Mouse (Mus musculus) heart, adult 11 months (tissue): ENCODE results near the gene Eif2ak1.

Experiments
- DNase-seq: peaks from one replicate; pipeline ENCODE4 v3.0.0; 2022

Eif2ak1 gene

DNA sequence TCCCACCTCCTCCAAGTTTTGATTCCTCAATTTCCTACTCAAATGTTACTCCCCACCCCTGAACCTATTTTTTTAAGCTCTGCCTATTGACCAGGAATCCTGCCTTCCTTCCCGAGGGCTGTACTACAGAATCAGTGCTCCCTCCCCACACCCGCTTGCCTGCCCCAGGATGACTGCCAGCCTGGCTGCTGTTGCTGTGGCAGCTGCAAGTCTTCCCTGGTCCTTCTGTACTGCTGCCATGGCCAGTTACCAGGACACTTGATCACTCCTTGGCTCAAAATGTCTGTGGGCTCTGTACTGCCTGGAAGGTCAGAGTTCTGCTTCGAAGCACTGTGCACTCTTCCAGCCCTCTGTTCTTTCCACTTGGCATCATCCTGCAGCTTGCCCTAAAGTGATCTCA lies 84.5 kb downstream of the Eif2ak1 start:
- DNase-seq = peak; percentile 94

DNA sequence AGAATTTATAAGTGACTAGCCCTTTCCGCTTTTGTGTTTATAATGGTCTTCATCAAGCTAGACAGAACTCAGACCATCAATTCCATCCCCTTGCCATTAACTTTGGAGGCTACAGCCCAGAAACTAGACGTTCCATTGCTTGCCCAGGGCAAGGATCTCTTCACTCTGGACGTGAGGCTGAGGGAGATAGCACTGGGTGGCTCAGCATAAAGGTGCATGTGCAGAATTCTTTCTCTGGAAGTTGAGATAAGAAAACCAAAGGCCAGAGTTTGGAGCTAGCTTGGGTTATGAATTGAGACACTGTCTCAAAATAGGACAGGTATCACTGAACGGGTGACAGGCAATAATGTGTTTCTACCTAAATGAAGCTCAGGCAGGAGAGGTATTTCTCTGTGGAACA lies 86.2 kb downstream of the Eif2ak1 start:
- DNase-seq = no peak

DNA sequence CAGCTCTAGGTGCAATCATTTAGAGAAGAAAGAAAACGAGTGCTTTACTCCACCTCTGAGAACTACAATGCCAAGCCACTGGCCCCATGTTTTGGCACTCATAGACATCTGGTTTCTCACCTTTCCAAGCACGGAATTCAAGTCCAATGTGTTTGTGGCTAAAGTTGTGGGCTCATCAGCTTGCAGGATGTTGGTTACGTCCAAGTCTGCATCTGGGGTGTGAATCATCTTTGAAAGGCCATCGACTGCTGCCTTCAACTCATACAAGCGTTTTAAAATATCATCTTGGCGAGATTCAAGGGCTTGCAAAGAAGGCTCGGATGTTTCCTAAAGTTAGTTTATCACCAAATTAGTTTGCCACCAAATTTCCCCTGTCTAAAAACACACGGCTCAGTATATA lies 88.8 kb downstream of the Eif2ak1 start:
- no peak for DNase-seq

DNA sequence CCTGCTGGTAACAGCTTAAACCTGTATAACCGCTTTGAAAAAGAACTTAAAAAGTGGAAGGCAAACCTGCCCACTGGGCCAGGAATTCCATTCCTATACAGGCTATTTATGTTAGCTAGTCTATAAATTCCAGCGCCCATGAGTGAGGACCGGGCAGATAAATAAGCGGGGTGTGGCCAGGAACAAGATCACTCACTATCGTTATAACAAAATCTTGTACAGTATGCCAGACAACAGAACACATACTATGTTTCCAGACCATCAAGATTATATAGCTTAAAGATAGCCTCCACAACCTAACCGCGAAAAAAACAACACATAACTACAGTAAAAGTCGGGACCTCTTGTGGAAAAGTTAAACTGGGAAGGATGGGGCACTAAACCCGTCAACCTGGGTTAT lies 91.3 kb downstream of the Eif2ak1 start:
- DNase-seq = no peak

DNA sequence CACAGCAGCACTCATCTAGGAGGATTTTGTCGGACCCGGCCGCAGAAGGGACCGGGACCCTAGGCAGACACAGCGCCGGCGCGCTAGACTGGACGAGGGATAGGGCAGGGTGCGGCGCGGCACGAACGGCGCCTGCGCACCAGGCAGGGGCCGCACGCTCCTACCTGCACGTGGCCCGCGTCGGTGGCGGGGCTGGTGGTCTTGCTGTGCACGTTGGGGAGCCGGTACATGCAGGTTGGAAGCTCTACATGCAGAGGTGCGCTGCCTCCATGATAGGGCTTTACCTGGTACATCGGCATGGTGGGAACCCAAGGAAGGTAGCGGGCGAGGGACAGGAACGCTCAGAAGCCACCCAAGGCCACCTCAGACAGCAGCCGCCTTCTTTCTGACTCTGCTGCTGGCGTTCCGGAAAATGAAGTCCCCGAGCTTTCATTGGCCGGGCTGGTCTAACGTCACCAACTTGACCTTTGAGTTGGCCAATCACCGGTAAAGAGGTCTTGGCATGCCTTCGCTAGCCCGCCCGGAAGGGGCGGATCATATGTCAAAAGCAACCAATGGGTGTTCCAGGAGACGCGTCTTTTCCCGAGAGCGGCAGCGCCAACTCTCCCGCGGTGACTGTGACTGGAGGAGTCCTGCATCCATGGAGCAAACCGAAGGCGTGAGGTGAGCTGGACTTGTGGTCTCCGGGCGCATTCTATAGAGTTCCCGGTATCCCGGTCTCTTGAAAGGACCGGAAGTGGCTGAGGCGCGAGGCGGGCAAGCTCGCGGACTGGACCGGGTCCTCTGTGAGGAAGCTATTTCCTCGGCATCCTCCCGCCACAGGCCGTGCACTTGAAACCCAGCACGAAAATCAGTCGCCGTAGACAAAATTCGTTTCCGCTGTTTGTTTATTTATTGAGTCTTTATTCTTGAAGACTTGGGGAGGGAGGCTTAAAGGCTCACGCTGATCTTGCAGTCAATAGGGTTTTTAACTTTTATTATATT lies 92.1 kb downstream of the Eif2ak1 start, which contains the start of the genes Aimp2 and Pms2:
TSS of gene Aimp2 (minus strand) at position 431 of the 984 bp plus-strand sequence.
TSS of gene Pms2 (plus strand) at position 548 of the 984 bp plus-strand sequence.
- peak; percentile 100 for DNase-seq

DNA sequence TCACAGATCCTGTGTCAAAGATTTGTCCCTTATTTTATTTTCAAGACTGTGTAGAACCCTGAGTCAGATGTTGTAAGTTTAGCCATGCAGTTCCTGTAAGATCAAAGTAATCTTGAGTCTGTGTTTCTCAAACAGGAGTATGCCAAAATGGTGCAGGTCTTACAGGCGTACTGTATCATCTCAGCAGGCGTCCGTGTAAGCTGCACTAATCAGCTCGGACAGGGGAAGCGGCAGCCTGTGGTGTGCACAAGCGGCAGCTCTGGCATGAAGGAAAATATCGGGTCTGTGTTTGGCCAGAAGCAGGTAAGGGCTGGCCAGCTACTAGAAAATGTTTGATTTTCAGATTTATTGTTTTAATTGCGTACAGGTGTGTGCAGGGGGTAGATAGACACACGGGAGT lies 98.6 kb downstream of the Eif2ak1 start:
- no peak for DNase-seq

DNA sequence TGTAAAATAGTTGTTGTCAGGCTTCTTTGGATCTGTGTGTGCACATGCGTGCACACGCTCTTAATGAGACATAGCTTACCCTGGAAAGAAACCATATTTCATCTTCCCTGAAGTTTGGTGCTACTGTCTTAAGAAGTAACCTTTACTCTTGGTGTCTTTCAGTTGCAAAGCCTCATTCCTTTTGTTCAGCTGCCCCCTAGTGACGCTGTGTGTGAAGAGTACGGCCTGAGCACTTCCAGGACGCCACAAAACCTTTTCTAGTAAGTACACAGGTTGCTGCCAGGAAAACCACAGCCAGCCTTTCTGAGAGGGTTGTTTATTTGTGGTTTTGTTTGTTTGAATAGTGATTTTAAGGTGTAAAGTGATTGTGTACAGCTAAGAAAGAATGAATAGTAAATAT lies 99.8 kb downstream of the Eif2ak1 start:
- no peak for DNase-seq

DNA sequence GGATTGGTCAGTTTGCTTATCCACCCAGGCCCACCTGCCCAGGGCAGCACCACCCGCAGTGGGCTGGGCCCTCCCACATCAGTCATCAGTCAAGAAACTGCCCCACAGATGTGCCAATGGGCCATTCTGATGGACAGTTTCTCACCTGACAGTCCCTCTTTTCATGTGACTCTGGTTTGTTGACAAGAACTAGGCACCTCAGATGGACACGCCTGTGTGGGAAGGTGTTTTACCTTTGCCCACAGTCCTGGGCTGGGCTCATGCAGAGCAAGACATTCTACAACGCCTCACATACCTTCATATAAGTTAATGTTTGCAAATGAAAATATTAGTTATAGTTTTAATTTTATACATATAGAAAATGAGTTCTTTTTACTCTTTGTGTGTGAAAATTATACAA lies 100.5 kb downstream of the Eif2ak1 start:
- no peak for DNase-seq

DNA sequence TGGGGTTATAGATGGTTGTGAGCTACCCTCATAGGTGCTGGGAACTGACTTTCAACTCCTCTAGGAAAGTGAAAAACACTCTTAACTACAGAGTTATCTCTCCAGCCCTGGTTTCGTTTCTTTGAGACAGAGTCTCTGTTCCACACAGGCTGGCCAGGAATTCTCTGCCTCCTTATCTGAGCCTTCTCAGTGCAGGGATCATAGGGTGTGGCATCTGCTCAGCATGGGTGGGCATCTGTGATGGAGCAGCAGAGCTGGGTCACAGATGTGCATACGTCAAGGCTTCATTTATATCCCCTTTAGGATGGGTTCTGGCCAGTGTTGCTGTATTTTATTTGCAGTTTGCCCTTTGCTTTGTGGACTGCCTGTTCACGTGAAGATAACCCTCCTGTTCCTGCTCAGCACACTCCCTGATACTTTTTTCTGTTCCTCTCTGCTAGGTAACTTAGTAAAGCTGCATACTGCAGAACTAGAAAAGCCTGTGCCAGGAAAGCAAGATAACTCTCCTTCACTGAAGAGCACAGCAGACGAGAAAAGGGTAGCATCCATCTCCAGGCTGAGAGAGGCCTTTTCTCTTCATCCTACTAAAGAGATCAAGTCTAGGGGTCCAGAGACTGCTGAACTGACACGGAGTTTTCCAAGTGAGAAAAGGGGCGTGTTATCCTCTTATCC lies 107.3 kb downstream of the Eif2ak1 start:
- no peak for DNase-seq

DNA sequence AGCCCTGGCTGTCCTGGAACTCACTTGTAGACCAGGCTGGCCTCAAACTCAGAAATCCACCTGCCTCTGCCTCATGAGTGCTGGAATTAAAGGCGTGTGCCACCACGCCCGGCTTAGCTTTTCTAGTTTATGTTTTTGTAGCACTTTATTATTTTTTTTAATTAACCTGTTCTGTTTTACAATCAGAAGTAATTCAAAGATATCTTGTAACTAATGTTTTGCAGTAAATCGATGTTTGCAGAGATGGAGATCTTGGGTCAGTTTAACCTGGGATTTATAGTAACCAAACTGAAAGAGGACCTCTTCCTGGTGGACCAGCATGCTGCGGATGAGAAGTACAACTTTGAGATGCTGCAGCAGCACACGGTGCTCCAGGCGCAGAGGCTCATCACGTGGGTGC lies 110.3 kb downstream of the Eif2ak1 start, which contains the start of gene Gm42421:
TSS of gene Gm42421 (plus strand) at position 301 of the 400 bp plus-strand sequence.
- DNase-seq = no peak

DNA sequence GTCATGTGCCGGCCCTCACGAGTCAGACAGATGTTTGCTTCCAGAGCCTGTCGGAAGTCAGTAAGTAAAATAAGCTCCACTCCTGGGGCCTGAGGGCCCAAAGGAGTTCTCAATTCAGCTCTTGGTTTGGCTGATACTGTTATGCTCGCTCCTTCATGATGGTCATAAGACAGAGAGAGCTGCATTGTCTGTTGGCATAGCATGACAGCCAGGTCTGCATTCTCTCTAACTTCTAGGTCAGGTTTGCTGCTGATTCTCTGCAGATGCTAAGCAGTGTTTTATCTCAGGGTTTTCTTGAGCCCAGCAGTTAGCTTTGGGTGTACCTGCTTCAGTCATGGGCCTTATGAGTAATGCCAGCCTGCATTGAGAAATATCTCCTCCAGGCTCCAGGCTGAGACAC lies 111.7 kb downstream of the Eif2ak1 start:
- peak; percentile 61 for DNase-seq

DNA sequence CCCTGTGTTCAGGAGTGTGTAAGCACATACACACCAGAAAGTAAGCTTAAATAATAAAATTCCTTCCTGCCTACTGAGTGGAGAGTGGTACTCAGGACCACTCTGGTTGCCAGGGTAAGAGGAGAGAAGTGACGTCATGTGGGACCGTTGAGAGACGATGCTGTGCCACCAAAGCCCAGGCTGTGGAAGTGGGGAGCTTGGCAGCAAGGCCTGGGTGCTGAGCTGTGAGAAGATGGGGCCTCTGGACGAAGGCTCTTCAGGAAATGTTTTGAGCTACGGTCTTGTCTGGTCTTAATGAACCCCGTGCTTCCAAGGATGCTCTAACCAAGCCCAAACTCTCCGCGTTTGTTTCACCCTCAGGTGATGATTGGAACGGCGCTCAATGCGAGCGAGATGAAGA lies 113.1 kb downstream of the Eif2ak1 start:
- peak; percentile 81 for DNase-seq

DNA sequence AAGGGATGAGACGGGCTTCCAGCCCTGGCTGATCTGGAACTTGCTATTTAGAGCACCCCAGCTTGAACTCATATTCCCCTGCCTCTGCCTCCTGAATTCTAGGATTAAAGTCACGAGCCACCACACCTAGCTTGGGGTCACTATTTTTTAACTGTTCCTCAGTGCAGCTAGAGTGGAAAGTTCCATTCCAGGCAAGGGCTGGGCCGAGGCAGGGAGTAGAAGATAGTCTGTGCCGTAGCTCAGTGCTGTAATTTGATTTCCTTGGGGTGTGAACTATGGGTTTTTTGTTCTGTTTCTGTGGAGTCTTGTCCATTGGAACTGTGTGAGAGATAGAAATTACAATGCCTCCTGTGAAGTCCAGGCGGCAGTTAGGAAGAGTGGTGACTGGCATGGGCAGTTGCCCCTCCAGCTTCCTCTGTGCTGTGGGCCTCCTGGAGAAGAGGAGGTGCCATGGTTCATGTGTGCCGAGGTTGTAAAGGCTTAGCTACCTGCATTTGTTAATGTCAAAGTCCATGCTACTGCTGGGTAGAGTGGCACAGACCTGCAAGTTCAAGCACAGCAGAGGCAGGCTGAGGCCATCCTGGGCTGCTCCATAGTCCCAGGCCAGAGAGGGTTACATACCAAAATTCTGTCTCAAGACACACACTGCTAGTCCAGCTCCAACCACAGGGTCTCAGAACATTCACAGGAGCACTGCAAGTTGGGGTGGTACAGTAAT lies 114.4 kb downstream of the Eif2ak1 start:
- peak; percentile 88 for DNase-seq

DNA sequence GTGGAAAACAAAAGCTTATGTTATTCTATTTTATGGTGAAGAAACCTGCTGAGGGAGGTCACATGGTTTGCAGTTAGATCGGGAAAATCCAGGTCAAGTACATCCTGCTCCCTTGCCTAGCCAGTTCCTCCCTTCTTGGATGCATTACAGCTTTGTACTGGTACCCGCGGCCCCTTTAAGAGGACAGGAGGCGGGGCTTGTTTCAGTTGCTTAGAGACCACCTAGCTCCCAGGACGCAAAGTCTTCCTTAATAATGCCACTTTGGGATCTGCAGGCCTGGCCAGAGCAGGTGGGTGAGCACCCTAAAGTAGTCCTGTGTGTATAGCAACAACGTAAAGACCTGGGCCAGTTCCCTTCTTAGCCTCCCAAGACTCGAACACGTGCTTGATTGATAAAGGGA lies 115.2 kb downstream of the Eif2ak1 start, which contains the start of gene Rsph10b:
TSS of gene Rsph10b (plus strand) at position 205 of the 400 bp plus-strand sequence.
- peak; percentile 88 for DNase-seq

DNA sequence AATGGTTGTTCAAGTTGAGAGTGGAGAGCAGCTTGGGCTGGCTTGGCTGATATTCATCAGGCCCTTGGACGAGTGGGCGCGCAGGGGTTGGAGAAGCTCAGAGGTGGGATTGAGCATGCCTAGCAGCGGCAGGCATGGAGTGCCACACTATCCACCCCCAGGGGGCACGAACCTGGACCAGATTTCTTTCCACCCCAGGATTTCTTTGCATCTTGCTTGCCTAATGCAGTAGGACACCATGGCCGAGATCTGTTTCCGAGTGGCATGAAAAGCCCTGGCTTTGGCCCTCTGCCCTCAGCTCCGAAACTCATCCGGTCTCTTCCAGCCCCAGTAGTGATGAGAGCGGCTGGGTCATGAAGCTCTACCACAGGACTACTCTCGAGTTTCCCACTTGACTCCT lies 115.8 kb downstream of the Eif2ak1 start:
- DNase-seq = peak; percentile 79

DNA sequence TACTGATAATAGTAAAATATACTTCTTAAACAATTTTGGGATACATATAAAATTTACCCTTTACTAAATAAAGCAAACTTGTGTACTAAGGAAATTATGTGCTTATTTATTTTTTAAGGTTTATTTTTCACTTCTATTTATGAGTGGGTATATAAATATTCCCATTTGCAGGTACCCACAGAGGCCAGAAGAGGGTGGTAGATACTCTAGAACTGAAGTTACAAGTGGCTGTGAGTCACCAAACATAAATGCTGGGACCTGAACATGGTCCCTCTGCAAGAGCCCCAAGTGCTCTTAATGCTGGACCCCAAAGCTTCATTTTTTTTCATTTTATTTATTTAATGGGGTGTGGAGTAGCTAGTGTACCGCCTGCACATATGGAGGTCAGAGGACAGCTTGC lies 116.3 kb downstream of the Eif2ak1 start:
- DNase-seq = peak; percentile 37

DNA sequence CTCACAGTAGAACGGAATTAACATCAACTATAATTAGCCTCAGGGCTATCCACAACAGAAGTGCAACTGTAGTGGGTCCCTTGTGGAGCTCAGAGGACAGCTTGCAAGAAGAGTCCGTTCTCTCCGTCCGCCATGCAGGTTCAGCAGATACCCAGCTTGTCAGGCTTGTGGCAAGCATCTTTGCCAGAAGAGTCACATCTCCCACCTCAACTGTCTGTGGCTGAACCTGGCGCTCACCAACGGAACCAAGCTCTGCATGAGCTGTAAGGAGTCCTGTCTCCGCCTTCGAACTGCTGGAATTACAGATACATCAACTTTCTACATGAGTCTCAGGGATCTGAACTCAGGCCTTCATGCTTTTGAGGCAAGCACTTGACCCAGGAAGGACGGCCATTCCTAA lies 118.6 kb downstream of the Eif2ak1 start:
- peak; percentile 83 for DNase-seq

DNA sequence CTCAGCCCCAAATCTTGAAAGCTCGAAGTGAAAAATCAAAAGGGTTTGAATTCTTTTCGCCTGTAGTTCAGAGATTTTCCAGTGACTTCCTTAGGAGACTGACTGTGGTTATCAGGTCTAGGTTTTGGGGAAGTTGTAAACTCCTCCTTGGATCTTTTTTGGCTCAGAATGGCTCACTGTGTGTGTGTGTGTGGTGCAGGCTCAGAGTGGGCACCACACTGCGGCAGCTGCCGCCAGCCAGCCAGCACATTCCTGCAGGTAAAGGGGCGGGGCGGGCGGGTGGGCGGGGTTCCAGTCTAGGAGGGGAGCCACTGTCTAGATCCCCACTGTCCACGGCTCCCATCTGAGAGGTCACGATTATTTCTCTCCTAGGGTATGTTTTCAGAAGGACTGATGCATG lies 124.0 kb downstream of the Eif2ak1 start:
- DNase-seq = no peak

DNA sequence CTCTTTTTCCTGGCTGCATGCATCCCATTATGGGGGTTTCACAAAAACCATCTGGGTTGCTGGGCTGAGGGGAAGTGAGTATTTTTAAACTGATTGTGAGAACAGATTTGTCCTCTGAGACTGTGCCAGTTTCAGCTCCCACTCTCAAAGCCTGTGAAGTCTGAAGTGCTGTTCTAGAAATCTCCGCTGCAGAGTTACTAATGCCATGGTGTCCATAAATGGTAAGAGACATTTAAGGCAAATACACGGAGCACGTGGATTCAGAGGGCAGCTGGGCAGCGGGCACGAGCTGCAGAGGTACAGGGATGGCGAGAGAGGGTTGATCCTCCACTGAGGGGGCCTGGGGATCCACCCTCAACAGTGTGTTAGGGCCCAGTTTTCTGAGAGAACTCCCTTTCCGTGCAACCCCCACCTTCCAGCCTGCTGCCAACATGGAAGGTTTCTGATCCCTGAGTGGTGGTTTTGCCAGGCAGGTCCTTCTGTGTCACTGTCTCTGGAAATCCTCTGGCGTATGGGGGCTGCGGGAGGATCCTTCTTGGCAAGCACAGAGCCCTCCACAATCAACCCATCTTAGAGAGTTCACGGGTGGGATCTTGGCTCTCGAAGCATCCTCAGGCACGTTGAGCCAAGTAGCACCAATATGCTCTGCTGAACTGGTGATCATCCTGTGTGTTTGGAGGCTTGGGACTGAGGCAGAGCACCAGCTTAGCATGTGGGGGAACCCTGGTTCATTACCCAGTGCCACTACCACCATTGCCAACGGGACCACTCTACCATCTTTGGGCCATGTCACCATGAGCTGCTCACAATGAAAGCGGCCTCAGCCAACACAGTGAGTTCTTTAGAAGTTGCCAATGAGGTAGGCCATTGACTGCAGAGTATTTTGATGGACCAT lies 125.9 kb downstream of the Eif2ak1 start:
- DNase-seq = peak; percentile 78

DNA sequence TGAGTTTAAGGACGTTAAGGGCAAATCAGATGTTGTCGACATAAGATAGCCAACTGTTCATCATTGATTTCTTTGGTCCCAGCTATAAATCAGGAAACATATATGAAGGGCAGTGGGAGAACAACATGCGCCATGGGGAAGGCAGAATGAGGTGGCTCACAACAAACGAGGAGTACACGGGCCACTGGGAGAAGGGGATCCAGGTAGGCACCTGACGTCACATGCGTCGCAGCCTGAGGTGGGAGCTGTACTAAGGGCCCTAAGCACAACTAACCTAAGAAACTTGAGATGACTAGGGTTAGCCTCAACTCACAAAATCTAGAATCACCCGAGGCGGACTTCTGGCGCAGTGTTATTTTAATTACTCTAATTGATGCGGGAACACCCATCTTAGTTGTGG lies 130.8 kb downstream of the Eif2ak1 start:
- peak; percentile 60 for DNase-seq

DNA sequence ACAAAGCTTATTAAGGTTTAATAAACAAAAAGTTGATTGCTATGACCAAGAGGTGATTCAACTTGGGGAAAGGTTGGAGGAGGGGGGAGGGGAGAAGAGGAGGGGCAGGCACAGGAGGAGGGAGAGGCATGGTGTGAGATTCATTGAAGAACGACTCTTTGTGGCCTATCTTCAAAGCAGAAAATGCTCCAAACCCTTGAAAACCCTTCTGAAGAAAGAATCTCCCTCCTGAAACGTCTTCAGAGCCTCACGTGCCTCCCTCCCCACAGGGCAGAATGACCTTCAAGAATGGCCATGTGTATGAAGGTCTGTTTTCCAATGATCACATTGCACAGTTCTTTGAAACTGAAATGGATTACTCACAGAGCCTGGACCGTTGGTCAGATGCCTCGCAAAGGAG lies 132.4 kb downstream of the Eif2ak1 start:
- peak; percentile 28 for DNase-seq
